Mouse (Mus musculus) spleen, embryonic (tissue): Measurements from ENCODE around the gene Tm9sf4.

Source experiments
- CTCF ChIA-PET: fragments of 350-600 bp; sonication (Branson Sonifier 250); formaldehyde crosslinking; loops from one replicate; lab custom pipeline; 2022; lab: Charles Lee

Gene Tm9sf4

DNA sequence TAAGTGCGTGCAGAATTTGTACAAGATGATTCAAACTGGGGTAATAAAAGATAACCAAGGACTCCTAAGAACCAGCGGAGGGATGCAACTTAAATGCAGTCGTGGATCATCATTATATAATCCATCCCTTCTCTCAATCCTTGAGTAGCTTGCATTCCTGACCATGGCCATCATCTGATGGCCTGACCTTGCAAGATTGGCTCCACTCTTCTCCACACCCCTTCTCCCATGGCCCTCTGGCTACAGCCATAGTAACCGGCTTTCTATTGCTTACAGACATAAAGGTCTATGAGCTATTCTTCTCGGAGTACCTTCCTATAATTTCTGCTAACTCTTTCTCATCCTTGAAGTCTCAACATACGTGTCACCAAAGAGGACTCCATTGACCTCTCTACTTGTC, 81.1 kb downstream of the Tm9sf4 start:
- CTCF ChIA-PET, result interaction anchor here (0.5 kb wide), 1 partner anchor 380 kb away, joined by 3 read pairs; no protein-coding TSS in a partner anchor

GRCm38 (mm10) chr2:153249751-153250150, 88.6 kb downstream of the Tm9sf4 start:
- CTCF ChIA-PET, result no interaction called here

DNA sequence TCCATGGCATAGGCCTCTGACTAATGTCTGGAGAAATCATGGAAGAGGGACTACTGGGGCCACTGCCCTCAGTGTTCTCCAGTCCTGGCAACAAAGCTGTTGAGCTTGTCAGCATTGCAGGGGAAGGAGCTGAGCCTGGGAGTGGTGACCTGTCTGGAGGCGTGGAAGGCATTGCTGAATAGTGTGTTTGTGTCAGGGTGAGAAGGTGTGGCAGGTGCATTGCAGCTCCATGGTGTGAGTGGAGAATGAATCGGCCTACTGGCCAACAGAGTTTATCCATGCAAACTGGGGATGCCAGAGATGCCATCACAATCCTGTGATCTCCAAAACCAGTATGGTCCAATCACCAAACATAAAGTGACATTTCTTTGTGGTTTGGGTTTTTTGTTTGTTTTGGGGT, 95.5 kb downstream of the Tm9sf4 start:
- CTCF ChIA-PET, result no interaction called here

DNA sequence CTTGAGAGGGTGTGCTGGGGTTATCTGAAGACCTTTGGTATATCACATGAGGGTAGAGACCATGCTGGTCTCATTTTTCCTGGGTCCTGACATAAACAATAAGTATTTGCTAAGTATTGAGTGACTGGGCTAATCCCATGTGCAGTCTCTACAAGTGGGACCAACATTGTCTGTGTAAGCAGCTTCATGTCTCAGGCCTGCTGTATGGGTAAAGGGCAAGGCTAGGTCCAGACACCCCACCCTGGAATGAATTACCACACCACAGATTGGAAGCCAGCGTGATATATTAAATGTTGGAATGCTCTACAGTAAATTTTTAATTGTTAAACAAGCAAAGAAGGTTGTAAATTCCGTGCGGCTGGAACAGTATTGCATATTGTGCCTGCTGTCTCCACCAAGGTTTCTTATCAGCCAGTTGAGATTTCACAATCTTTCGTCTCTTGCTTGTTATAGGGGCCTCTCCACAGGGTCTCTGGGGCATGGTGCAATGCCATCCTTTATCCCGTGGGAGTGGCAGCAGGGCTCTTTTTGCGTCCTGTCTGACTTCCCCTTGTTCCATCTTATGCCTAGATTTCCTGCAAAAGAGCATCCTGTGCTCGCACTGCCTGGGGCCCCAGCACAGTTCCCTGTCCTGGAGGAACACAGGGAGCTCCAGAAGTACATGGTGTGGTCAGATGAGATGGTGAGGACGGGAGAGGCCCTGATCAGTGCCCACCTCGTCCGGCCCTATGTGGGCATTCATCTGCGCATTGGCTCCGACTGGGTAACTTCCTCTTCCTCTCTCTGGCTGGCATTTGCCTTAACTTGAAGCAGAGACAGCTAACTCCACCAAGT, 98.1 kb downstream of the Tm9sf4 start:
- CTCF ChIA-PET, result no interaction called here
